Mouse (Mus musculus): ENCODE data around the gene Ripk1. TPM values are rescaled to one million over a fixed set of nuclear protein-coding genes. Genes with fewer than 3 reads are reported as not detected.
"Not testable (repeated sequence)": the region's sequence is repeated elsewhere in the genome, so short reads cannot be mapped to it uniquely, and the experiment has no call there.

Gene Ripk1
- polyA plus RNA-seq, 1 experiment from 2014 or later, result 10.0 TPM

GRCm38 (mm10) chr13:34071836-34072235 lies 69.7 kb downstream of the Ripk1 start:
- peaks cover 24% of the 10 kb centered on the region for H3K36me3 ChIP-seq
- no peaks in the 10 kb centered on the region for H3K9me3 ChIP-seq
- no peak overlapping the region; the same call in 1 of the 2 replicates for H3K27ac ChIP-seq
- H3K4me1 ChIP-seq (replicated peaks), result peaks cover 63% of the 10 kb centered on the region
- WGBS, result 92% methylated on average over 6 of the region's 6 CpGs
- H3K27me3 ChIP-seq (ENCODE audit: insufficient read depth, poor library complexity, severe bottlenecking), result no peaks in the 10 kb centered on the region
- DNase-seq (ENCODE audit: low spot score), result no peak
- no peak overlapping the region for H3K4me3 ChIP-seq

- H3K27ac ChIP-seq, result no peak overlapping the region; the same call in 1 of the 2 replicates
- WGBS, result 64% methylated on average over 3 of the region's 3 CpGs
- DNase-seq (ENCODE audit: low spot score), result peak; percentile 48
Measured at GRCm38 (mm10) chr13:34072847-34073246, 70.7 kb downstream of the Ripk1 start.

GRCm38 (mm10) chr13:34074441-34074840 lies 72.3 kb downstream of the Ripk1 start:
- Histone ChIP-seq H3K36me3 (peaks cover 24% of the 10 kb centered on the region), H3K4me1 (replicated peaks) (peaks cover 77% of the 10 kb centered on the region), H3K27me3 (ENCODE audit: insufficient read depth, poor library complexity, severe bottlenecking) (peaks cover 13% of the 10 kb centered on the region; the same call in 1 of the 2 replicates)
- not testable (repeated sequence) for H3K4me3 ChIP-seq; H3K27ac ChIP-seq; H3K9me3 ChIP-seq; DNase-seq (ENCODE audit: low spot score)
- WGBS, result 96% methylated on average over 11 of the region's 17 CpGs

More at GRCm38 (mm10) chr13:34072847-34073246, 70.7 kb downstream of the Ripk1 start:
- Histone ChIP-seq H3K4me3 (no peak overlapping the region), H3K36me3 (peaks cover 24% of the 10 kb centered on the region), H3K9me3 (no peaks in the 10 kb centered on the region), H3K4me1 (replicated peaks) (peaks cover 73% of the 10 kb centered on the region), H3K27me3 (ENCODE audit: insufficient read depth, poor library complexity, severe bottlenecking) (no peaks in the 10 kb centered on the region)

DNA sequence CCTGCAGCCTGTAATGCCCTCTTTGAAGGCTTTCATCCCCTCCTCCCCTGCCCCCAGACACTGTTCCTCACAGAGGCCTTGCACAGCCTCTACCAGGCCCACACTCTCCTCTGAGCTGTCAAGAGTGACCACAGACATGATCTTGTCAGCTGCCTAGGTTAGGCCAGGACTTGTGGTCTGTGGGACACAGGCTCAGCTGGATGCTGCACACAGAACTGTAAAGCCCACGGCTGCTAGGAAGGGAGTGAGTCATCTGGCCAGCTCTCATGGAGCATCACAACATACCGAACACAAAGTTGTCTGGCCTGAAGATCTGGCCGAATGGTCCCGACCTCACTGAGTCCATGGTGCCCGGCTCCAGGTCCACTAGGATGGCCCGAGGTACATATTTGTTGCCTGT lies 73.7 kb downstream of the Ripk1 start:
- H3K4me1 ChIP-seq (replicated peaks), result peaks cover 63% of the 10 kb centered on the region
- peaks cover 19% of the 10 kb centered on the region; the same call in 1 of the 2 replicates for H3K27me3 ChIP-seq (ENCODE audit: insufficient read depth, poor library complexity, severe bottlenecking)
- DNase-seq (ENCODE audit: low spot score); H3K9me3 ChIP-seq: not testable (repeated sequence)
- H3K4me3 ChIP-seq, result peak overlapping the region; percentile 82; the same call in 1 of the 2 replicates
- H3K36me3 ChIP-seq, result peaks cover 24% of the 10 kb centered on the region
- H3K27ac ChIP-seq, result 0 out of 2 replicates have a peak overlapping the region, but pooled peaks have one; percentile 29
- 78% methylated on average over 6 of the region's 6 CpGs for WGBS

DNA sequence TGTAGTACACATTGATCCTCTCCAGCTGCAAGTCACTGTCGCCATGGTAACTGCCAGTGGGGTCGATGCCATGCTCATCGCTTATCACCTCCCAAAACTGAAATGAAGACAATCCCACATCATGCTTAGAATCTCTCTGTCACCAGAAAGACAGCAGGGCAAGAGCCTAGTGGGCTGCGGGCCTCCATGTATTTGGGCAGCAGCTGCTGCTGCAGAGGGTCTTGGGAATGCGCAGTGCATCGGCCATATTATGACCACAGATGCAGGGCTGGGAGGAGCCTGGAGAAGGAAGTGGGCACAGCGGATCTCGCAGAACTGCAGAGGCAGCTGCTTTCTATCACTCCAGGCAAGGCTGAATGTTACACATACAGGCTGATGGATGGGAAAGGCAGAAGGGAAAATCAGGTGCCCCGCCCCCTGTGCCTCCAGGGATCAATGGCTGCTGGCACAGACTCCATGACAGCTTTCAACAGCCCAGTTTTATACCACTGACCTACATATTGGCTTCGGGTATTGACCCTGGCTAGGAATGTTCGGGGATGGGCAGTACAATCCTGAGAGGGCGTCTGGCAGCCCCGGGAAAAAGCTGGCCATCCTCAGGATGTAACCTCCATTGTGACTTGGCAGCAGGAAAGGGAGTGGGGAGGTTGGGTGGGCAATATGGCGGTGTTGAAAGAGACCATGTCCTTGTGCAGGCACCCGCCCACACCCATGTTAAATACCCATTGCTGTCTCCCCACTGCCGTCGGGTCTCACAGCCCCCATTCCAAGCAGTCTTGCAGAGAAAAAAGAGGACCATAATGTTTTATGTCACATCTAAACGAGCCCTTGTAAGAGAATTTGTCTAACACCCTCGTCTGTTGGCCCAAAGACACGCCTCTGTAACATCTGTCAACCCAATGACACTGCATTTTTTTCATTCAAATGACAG lies 74.7 kb downstream of the Ripk1 start:
- Histone ChIP-seq H3K27me3 (ENCODE audit: insufficient read depth, poor library complexity, severe bottlenecking) (peaks cover 19% of the 10 kb centered on the region; the same call in 1 of the 2 replicates), H3K4me3 (peak overlapping the region; percentile 82), H3K27ac (peak overlapping the region; percentile 89), H3K36me3 (peaks cover 24% of the 10 kb centered on the region), H3K9me3 (no peaks in the 10 kb centered on the region), H3K4me1 (replicated peaks) (peaks cover 53% of the 10 kb centered on the region)
- 58% methylated on average over 20 of the region's 20 CpGs for WGBS
- DNase-seq (ENCODE audit: low spot score), result peak; percentile 54

- DNase-seq (ENCODE audit: low spot score), result peak; percentile 87
Measured at GRCm38 (mm10) chr13:34077492-34078271, 75.5 kb downstream of the Ripk1 start, which contains the start of gene Tubb2a. Gene Tubb2a (minus strand): TSS chr13:34078007.

GRCm38 (mm10) chr13:34078500-34079280 lies 76.5 kb downstream of the Ripk1 start:
- Histone ChIP-seq H3K27me3 (ENCODE audit: insufficient read depth, poor library complexity, severe bottlenecking) (peaks cover 19% of the 10 kb centered on the region; the same call in 1 of the 2 replicates), H3K27ac (peak overlapping the region; percentile 89), H3K4me1 (replicated peaks) (peaks cover 35% of the 10 kb centered on the region), H3K9me3 (no peaks in the 10 kb centered on the region), H3K36me3 (peaks cover 20% of the 10 kb centered on the region), H3K4me3 (peak overlapping the region; percentile 82)
- DNase-seq (ENCODE audit: low spot score), result no peak
- 47% methylated on average over 16 of the region's 16 CpGs for WGBS

More at GRCm38 (mm10) chr13:34077492-34078271, 75.5 kb downstream of the Ripk1 start, which contains the start of gene Tubb2a:
- H3K27me3 ChIP-seq (ENCODE audit: insufficient read depth, poor library complexity, severe bottlenecking), result peaks cover 19% of the 10 kb centered on the region; the same call in 1 of the 2 replicates
- H3K4me3 ChIP-seq, result peak within 1 kb of the TSS; percentile 82
- H3K36me3 ChIP-seq, result peaks cover 24% of the 10 kb centered on the region
- no peaks in the 10 kb centered on the region for H3K9me3 ChIP-seq
- peaks cover 45% of the 10 kb centered on the region for H3K4me1 ChIP-seq (replicated peaks)
- 2% methylated on average over 45 of the region's 45 CpGs for WGBS
- H3K27ac ChIP-seq, result peak within 1 kb of the TSS; percentile 89

- peaks cover 19% of the 10 kb centered on the region; the same call in 1 of the 2 replicates for H3K27me3 ChIP-seq (ENCODE audit: insufficient read depth, poor library complexity, severe bottlenecking)
- WGBS, result 91% methylated on average over 3 of the region's 3 CpGs
- peaks cover 34% of the 10 kb centered on the region for H3K4me1 ChIP-seq (replicated peaks)
- peaks cover 11% of the 10 kb centered on the region for H3K36me3 ChIP-seq
- no peaks in the 10 kb centered on the region for H3K9me3 ChIP-seq
- H3K27ac ChIP-seq, result no peak overlapping the region
- H3K4me3 ChIP-seq, result no peak overlapping the region
- DNase-seq (ENCODE audit: low spot score), result no peak
Measured at GRCm38 (mm10) chr13:34079801-34080200, 77.6 kb downstream of the Ripk1 start.

DNA sequence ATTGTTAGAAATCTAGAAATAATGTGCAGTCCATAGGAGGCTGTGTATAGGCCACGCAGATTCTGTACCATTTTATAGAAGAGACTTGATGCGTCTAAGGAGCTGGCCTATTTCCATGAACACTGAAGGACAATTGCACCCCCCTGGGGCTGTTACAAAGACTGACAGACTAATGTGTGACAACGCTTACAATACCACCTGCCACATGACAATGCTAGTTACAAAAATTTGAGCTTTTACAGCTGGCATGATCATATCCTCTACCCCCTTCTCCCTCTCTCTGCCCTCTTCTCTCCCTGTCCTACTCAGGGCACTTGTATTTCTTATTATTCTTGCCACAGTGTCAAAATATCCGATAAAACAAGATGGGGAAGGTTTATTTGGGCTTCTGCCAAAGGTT lies 79.8 kb downstream of the Ripk1 start:
- H3K9me3 ChIP-seq, result no peaks in the 10 kb centered on the region
- WGBS, result 76% methylated on average over 4 of the region's 4 CpGs
- no peak overlapping the region for H3K27ac ChIP-seq
- peaks cover 19% of the 10 kb centered on the region for H3K4me1 ChIP-seq (replicated peaks)
- no peak for DNase-seq (ENCODE audit: low spot score)
- no peak overlapping the region for H3K4me3 ChIP-seq
- H3K27me3 ChIP-seq (ENCODE audit: insufficient read depth, poor library complexity, severe bottlenecking), result peaks cover 19% of the 10 kb centered on the region; the same call in 1 of the 2 replicates
- no peaks in the 10 kb centered on the region for H3K36me3 ChIP-seq

- H3K27ac ChIP-seq, result no peak overlapping the region
- 78% methylated on average over 9 of the region's 9 CpGs for WGBS
- no peak for DNase-seq (ENCODE audit: low spot score)
- no peak overlapping the region for H3K4me3 ChIP-seq
- H3K4me1 ChIP-seq (replicated peaks), result peaks cover 25% of the 10 kb centered on the region
- peaks cover 8% of the 10 kb centered on the region; the same call in 1 of the 2 replicates for H3K27me3 ChIP-seq (ENCODE audit: insufficient read depth, poor library complexity, severe bottlenecking)
- H3K36me3 ChIP-seq, result no peaks in the 10 kb centered on the region
- H3K9me3 ChIP-seq, result no peaks in the 10 kb centered on the region
Measured at GRCm38 (mm10) chr13:34084026-34084750, 82.0 kb downstream of the Ripk1 start.
